Mouse (Mus musculus) kidney, postnatal 36 days (tissue): Measurements from ENCODE around the gene Tymp.
A peak's percentile ranks its signal among the peaks of the same experiment; 100 is the strongest.

Experiments
- DNase-seq, 2 experiments: peaks; one replicate each; pipeline ENCODE4 v3.0.0; 2021 to 2022; ENCODE audit warnings: mixed read lengths in 2 of 2

The Tymp gene

GRCm38 (mm10) chr15:89323656-89324055 lies 53.2 kb downstream of the Tymp start:
- DNase-seq = no peak

GRCm38 (mm10) chr15:89322670-89323522 lies 53.9 kb downstream of the Tymp start, which contains the start of gene Adm2:
Gene Adm2, plus strand, starts transcription at chr15:89322720.
- DNase-seq = peak in 1 of 2 experiments; percentile 39
